Mouse (Mus musculus) lung, postnatal 14 days (tissue): ENCODE data around the gene B3gnt2.

Experiments used
- DNase-seq: peaks from one replicate; pipeline ENCODE4 v3.0.0; 2021

B3gnt2 gene

DNA sequence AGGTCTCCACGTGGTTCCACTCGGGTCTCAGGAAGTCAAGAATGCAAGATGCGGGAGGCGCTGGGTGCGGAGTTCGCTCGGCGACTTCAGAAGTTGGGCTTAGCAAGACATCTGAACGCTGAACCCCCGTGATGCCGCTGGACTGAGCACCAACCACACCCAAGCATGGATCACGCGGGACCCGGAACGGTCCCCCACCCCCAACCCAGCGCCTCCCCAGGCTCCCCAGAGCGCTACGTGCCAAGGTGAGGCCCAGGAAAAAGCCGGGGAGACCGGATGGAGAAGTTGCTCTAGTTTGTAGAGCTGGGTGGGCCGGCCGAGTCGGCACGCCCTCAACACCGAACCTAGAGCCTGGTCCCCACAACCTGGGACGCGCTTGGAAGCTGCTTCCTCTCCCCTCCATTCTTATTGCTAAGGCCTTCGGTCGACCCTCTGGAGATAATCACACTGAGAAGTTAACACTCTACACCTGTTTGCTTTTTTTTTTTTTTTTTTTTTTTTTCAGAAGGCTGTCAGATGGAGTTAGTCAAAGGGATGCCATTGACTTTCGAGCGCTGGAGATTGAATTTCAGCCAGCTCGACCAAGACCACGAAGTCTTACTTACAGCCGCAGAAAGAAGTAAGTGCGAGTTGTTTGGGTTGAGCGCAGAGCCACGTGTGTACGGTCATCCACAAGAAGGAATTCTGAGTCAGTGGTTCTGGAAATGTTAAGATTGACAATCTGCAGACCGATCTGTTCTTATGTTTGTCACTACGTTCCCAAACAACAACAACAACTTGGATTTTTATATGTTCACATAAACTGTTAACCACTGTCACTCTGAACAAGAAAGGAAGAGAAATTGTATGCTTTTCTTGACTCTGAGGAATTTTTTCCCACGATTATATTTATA lies at the start of gene B3gnt2:
Gene B3gnt2, minus strand, starts transcription at position 627 of the 893 bp plus-strand sequence.
- peak; percentile 57 for DNase-seq

DNA sequence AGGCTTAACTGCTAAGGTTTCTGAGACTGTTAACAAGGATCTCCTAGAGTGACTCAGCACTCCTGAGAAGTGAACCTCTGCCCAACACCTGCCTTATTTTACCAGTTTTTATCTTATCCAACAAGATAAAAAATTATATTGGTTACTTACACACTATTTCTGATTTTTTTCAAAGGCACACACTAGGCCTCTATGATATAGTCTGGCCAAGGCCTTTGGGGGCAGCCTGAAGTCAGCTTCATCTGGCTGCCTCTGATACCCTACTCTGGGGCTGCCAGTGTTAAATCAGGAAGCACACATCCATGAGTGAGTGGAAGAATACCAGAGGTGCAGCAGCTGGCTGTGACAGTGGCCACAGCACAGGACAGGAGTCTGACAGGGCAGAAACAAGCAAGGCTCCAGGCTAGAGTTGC lies 45.7 kb upstream of the B3gnt2 start:
- no peak for DNase-seq

DNA sequence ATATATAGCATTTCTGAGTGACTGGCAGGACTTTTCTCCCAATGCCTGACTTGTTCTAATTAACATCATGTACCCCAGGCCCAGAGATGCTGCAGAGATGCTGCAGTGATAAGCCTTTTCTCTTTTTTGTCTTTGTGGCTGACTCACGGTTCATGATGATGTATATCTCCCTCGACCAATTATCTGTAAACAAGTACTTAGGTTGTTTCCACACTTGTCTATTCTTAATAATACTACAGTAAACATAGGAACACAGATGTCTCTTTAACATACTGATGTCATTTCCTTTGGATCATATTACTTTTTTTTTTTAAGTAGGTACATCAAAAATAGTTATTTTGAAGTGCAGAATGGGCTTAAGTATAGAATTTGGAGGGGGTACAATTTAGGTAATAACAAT lies 42.2 kb upstream of the B3gnt2 start:
- no peak for DNase-seq

DNA sequence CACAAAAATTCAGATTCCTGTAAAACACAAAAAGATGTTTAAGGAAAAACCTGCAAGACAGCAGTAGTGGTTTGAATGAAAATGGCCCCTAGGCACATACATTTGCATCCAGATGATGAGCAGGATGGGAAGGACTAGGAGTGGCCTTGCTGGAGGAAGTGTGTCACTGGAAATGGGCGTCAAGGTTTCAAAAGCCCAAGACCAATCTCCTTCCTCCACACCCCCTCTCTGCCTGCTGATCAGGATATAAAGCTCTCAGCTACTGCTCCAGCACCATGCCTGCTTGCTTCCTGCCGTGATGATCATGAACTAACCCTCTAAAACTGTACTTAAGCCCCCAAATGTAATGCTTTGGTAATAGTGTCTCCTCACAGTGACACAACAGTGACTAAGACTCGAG lies 39.3 kb upstream of the B3gnt2 start:
- DNase-seq: no peak

DNA sequence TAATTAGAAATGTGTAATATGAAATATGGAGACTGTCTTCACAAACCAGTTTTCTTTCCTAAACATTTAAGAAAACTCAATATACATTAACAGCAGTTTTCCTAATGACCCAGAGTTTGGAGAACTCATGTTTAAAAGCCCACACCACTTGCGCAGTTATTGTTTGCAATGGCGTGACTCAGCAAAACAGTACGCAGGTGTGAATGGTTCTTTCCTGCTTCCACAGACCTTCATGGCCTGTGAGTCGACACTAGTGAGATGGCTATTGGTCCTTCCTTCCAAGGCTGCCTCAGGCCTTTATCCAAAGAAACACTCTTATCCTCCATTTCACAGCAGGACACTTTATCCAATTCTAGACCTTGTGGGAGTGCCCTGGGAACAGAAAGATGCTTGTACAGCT lies 36.9 kb upstream of the B3gnt2 start:
- no peak for DNase-seq

DNA sequence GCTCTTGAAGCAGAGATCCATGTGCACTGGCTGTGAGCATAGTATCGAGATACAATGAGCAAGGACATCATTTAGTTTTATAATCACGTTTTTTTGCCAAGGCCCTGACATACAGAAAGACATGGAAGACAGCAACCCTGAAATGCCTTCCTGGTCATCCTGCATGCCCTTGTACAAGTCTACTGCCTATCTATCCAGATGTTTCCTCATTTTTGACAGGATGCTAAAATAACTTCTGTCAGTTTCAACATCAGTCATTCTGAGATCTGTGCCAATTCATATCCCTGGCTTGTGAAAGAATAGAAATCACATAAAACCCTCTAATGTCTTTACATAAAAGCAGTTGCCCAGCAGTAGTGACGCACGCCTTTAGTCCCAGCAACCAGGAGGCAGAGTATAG lies 36.4 kb upstream of the B3gnt2 start:
- DNase-seq: no peak

DNA sequence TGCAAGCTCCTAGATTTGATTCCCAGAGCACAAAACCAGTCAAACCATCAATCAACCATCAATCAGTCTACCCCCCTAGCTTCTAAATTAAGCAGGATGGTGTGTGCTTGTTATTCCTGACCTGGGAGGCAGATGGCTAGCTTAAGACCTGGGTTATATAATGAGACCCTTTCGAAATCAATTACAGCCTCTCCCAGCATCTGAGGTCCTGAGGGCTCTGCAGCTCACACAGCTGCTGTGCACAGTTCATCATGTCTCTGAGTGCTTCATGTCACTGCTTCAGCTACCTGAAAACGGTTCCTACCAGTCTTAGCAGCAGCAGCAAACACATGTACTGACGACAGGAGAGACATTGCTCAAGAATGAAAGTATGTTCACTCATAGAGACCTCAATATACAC lies 32.3 kb upstream of the B3gnt2 start:
- DNase-seq: no peak

DNA sequence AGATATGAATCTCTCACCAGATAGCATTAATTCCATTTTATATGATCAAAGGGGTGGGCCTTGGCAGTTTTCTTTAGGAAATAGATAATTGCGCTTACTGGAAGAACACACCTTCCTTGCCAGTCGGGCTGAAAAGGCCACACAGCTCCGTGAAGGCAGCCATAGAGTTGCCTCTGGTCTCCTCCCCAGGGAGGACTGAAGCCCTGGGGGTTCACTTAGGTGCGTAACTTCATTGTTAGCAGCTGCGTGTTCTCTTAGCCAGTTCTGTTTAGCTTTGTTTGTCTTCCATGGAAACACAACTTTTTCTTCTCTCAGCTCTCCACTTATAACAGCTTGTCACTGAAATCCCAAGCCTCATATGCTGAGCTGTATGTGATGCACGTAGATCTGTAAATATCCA lies 31.7 kb upstream of the B3gnt2 start:
- no peak for DNase-seq

DNA sequence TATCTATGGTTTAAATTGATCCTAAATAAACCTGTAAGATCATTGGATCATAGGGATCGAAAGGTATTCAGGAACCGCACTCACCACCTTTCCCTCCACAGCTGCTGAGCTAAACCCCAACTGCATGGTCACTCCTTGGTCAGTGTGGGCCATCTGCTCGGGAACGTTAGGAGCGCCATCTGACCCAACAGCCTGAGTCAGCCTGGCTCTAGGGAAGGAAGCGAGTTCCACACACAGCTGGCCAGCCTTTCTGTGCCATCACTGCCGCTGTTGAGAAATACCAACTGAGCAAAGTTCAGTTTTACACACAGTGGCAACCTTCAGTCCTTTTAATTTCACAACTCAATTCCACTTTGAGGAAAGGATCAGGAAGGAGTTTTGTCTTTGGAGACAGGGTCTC lies 31.1 kb upstream of the B3gnt2 start:
- peak; percentile 29 for DNase-seq

DNA sequence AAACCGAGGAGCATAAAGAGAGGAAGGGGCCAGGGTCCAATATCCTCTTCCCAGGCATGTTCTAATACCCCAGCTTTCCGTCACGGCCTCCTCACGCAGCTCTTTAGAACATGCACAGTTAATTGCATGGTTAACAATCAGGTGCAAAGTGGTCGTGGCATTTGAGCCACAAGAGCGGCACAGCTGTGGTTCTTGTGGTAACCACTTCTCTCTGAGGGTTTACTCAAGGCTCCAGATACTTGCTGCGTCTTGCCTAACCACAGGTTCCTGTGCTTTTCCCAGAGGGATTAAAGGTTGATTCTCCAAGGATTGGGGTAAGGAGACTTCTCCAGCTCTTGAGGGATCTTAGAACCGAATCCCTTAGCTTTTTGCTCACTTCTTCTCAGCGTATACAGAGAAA lies 30.5 kb upstream of the B3gnt2 start:
- no peak for DNase-seq

DNA sequence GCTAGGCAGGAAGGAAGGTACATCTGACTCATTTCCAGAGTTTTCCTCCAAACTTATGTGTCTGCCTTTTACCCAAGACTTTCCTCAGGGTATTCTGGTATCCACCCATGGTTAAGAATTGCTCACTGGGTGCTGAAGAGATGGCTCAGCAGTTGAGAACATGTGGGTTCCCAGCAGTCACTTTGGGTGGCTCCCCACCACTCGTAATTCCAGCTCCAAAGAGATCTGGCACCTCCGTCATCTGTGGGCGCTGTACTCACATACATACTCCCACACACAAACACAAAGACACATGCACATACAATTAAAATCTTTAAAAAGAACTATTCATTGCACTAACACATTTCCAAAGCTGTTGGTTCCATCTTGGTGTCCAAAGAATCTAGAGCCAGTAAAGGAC lies 28.5 kb upstream of the B3gnt2 start:
- DNase-seq: no peak

DNA sequence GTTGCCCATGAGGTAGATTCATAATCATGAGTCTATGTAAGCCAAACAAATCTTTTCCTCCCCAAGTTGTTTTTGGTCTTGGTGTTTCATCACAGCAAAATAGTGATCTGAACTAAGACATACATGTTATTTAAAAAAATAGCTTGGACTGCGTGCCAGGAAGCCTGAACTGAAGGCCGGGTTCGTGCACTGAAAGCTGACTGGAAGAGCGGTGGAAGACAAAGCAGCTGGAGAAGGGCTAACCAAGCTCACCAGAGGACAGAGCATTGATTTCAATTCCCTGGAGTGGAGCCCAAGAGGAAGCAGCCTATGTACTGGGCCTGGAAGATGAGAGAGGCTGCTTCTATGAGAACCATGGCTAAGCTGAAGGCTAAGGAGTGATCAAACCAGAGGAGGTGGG lies 26.2 kb upstream of the B3gnt2 start:
- no peak for DNase-seq

DNA sequence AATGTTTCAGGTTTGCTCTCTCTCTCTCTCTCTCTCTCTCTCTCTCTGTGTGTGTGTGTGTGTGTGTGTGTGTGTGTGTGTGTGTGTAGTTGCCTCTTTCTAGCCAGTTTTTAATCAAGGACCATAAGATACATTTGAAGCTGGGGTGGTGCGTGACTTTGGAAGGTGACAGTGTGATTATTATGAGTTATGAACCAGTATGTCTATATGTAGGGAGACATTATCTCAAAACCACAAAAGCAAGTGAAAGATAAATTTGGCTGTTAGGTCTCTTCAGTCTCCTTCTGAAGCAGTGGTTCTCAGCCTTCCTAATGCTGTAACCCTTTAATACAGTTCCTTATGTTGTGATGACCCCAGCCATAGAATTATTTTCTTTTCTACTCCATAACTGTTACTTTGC lies 24.6 kb upstream of the B3gnt2 start:
- no peak for DNase-seq

DNA sequence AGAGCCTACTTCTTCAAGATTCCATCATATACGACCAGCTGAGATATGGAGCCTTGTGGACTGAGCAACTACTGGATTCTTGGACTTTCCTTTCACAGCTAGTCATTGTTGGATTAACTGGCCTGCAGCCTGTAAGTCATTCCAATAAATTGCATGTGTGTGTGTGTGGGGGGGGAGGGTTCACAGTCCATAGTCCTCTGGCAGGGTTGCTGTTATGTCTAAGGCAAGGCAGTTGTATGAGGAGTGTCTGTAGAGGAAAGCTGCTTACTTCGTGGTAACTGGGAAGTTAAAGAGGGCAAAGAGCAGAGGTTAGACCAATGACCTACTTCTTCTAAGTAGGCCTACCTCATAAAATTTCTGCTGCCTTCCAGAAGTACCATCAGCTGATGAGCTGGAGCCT lies 22.9 kb upstream of the B3gnt2 start:
- no peak for DNase-seq

DNA sequence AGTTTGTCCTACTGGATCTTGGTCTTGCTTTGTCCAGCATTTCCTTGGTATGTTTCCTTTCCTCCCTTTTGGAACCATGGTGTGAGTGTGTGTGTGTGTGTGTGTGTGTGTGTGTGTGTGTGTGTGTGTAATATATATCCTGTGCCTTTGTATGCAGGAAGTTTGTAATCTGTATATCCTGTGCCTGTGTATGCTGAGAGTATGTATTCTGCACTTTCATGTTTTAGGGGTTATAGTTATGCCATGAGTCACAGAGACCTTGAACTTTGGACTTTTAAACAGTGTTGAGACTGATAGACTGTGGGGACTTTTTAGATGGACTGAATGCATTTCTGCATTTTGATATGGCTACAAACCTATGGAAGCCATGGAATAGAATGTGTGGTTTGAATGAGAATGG lies 22.2 kb upstream of the B3gnt2 start:
- DNase-seq: no peak

DNA sequence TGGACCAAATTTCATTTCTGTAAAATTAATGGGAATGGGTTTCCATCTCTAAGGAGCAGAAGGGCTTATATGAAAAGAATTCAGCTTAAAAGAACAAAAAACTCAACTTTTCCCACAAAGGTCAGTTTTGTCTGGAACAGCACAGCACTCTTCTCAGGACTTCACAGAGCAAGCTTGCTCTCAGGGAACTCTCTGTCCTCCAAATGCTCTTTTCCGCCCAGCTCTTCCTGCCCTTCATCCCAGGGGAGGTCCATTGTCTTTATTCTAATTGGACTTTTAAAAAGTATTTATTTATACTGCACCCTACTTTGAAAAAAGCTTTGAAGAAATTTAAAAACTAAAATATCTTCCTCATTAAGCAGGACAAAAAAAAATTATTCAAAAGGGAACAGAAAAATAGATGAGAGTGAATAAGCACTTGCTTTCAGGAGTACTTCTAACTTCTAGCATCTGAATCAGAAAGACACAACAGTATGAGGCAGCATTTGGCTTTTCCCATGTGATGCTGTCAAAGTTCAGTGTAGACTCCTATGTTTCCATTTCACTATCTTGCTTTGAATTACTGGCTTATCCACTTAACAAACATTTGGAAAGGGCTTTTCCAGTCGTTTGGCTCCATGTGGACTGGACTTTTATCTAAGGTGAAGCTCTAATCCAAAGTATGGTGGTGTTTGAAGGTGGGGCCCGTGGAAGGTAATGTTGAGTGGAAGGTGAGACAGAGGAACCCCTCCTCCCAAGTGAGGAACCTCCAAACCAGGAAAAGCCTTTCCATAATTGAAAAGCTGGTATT lies 19.8 kb upstream of the B3gnt2 start:
- DNase-seq: no peak

DNA sequence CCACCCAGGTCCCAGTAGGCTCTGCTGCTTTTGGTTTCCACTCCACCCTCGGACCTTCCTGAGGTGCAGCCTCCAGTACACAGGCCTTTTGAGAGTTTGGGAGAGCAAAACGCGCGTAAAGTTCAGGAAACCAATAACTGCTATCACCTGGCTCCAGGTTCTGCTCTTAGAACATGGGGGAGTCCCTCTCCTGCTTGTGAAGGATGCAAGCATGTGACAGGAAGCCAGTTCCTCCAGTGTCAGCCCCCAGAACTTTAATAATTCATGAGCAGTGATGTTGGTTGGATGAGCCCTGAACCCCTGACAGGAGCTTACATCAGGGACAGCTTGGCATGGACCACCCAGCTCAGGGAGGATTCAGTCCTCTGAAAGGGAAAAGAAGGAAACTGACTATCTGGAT lies 18.9 kb upstream of the B3gnt2 start:
- no peak for DNase-seq

DNA sequence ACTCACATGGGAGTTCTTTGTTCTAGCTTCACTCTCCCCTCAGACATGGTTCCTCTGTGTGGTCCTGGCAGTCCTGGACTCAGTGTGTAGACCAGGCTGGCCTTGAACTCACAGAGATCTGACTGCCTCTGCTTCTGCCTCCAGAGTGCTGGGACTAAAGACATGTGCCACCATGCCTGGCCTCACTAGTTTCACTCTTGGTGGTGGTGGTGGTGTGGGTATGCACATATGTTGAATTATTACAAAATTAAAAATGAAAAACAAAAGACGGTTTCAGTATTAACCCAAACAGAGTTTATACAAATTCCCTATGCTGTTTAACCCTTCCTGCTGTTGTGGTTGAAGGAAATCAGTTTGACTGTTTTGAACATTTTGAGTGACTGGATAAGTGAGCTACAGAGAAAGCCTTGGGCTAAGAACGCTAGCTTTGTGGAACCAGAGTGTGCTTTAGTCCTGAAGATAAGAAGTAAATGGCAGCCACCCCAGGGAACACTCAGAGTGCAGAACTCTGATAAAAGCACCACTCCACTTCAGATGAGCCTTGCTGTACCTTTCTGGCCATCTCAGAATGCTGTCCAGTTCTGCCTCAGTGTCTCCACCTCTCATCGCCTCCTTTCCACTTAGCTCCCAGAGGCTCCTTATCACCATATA lies 16.0 kb upstream of the B3gnt2 start:
- DNase-seq: no peak

DNA sequence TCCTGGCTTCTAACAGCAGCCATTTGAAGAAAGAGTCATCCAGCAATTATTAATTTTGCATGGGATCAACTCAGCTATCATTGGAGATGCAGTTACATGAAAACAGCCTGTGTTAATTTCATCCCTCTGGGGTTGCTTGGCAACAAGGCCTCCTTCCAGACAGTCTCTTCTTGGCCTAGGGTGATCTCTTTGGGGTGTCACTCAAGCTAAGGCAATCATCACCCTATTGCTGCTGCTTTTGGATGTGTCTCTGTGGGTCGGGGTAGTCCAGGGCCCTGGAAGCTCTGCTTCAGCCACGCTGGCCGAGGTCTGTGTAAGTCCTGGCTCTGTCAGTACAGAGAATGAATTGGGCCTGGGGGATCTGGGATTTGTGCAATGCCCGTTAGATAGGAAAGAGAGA lies 14.5 kb upstream of the B3gnt2 start:
- no peak for DNase-seq

DNA sequence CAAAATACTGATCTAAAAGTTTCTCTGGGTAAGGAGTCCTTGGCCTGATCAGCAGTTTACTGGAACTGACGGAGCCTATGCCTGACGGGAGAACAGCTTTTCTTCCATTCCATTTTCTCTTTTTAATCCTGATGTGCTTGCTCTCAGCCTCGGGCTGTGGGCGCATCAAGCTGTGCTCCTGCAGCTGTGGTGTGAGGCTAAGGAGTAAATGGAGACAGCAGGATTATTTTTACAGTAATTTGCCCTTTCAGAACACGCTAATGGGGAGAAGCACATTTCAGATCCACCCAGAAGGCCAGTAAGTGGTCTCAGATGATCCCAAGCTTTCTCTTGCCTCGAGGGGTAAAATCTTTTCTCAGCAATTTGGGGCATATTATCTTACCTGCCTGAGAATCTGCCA lies 14.0 kb upstream of the B3gnt2 start:
- no peak for DNase-seq

DNA sequence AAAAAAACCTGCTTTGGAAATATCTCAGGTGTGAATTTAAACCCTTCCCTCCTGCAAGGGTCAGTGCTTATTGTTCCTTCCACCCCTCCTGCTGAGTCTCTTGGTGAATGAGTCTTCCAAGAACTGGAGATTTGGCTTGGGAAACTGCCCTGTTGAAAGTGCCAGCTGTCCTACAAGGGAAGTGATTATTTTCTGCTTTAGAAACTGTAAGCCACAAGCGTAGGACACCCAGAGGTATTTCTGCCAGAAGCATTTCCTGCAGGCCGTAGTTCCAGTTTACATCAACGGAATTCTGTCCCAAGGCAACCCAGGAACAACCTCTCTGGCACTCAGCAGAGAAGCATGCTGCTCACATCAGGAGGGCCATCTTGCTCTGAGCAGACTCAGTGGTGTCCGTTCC lies 12.6 kb upstream of the B3gnt2 start:
- no peak for DNase-seq

DNA sequence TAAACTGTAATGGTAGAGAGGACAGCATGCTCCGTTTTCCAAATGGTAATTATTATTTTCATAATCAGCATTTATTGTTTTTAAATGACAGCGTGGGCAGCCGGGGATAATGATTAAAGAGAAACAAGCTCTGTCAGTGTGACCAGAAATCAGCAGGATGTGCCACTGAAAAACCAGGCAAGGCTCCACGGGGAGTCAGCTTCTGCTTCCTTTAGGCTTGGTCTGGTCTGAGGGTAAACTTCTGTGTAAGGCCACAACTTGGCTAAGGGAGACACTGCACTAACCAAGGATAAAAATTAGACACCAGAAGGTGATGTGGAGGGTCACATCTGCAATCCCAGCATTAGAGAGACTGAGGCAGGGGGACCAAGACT lies 11.5 kb upstream of the B3gnt2 start:
- no peak for DNase-seq

DNA sequence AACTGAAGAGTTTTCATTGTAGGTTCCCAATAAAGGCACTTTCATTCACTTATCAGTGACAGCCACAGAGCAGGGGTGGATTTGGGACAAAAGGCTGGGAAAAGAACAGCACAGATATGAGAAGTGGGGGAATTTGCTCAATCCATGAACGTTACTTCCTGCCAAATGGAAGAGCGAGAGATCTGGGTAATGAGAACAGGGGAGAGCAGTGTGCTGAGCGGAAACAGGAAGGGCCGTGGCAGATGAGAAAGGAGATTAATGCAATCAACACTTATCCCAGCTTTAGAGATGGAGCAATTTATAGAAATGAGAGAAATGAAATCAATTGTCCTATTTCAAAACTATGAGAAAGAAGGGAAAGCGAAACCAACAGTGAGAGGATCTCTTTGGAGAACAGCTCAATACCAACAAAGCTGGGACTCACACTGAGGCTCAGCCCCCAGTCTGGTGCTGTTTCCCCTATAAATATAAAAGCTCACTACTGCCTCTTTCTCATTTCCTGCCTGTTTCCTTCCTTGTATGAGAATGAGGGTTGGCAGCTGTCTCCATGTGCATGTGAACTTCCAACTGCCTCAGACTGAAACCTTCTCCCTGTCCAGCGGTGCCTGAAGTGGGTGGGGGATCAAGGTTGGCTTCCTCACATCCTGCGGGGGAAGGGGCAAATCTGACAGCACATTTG lies 11.0 kb upstream of the B3gnt2 start:
- no peak for DNase-seq
